Mouse (Mus musculus) forebrain, embryonic 16.5 days (tissue): ENCODE measurements around the gene Kat8. TPM values are rescaled to one million over a fixed set of nuclear protein-coding genes. Genes with fewer than 3 reads are reported as not detected.
"Not testable (repeated sequence)": the region's sequence is repeated elsewhere in the genome, so short reads cannot be mapped to it uniquely, and the experiment has no call there.

ENCODE experiments used
- ATAC-seq: fragments of 200-750 bp; cut with Nextera tagmentation; 2 replicates; pipeline ENCODE4 v1.8.0; 2017; ENCODE audit warnings: mild to moderate bottlenecking, moderate library complexity
- H3K27ac ChIP-seq: fragments of 300-500 bp; sonication (generic); 2 replicates; pipeline ENCODE4 v1.5.1; 2014; ENCODE audit warnings: low read length, control low read depth
- H3K27me3 ChIP-seq: fragments of 300-500 bp; sonication (generic); replicated peaks from 2 replicates; pipeline ENCODE4 v1.6.1; 2014; ENCODE audit warnings: low read length; ENCODE audit not compliant: control insufficient read depth, insufficient read depth
- H3K36me3 ChIP-seq: fragments of 300-500 bp; sonication (generic); 2 replicates; pipeline ENCODE4 v1.6.1; 2014; ENCODE audit not compliant: control insufficient read depth, insufficient read depth
- H3K4me1 ChIP-seq: fragments of 300-500 bp; sonication (generic); replicated peaks from 2 replicates; pipeline ENCODE4 v1.6.1; 2014; ENCODE audit warnings: low read length; ENCODE audit not compliant: control insufficient read depth, insufficient read depth
- H3K4me2 ChIP-seq: fragments of 300-500 bp; sonication (generic); 2 replicates; pipeline ENCODE4 v1.6.1; 2014; ENCODE audit warnings: mild to moderate bottlenecking, low read length, control low read depth
- H3K4me3 ChIP-seq: fragments of 300-500 bp; sonication (generic); replicated peaks from 2 replicates; pipeline ENCODE4 v1.5.1; 2014; ENCODE audit warnings: mild to moderate bottlenecking, low read length, control low read depth
- H3K9ac ChIP-seq: fragments of 300-500 bp; sonication (generic); replicated peaks from 2 replicates; pipeline ENCODE4 v1.6.1; 2014; ENCODE audit warnings: low read depth, low read length, control low read depth
- H3K9me3 ChIP-seq: fragments of 300-500 bp; sonication (generic); 2 replicates; pipeline ENCODE4 v1.6.1; 2016; ENCODE audit warnings: low read length; ENCODE audit not compliant: control insufficient read depth
- WGBS: fragments of 180-500 bp; shearing (Covaris S2); extraction: QIAGEN DNeasy Blood & Tissue Kit; methylation state at CpG from one replicate; pipeline ENCODE4 v1.1.7; 2014; 5-methylcytosine and 5-hydroxymethylcytosine counted together
- polyA plus RNA-seq: library from polyadenylated mRNA; unstranded; fragments of >200 nt; fragmentation: Nextera tagmentation; extraction: Ambion mirVana; gene quantifications from 2 replicates; pipeline ENCODE4 v1.2.1, GENCODE M21; 2015

The Kat8 gene
- polyA plus RNA-seq, 1 experiment from 2014 or later: 53.3 TPM

- no peaks in the 10 kb centered on the region for H3K9me3 ChIP-seq
- no peak overlapping the region for H3K4me2 ChIP-seq
- H3K27ac ChIP-seq: no peak overlapping the region
- H3K4me3 ChIP-seq: no peak overlapping the region
- WGBS: 90% methylated on average over 5 of the region's 5 CpGs
- peaks cover 14% of the 10 kb centered on the region for H3K27me3 ChIP-seq
- H3K4me1 ChIP-seq: peaks cover 18% of the 10 kb centered on the region
- no peak overlapping the region for H3K9ac ChIP-seq
- no peak for ATAC-seq
- H3K36me3 ChIP-seq: no peaks in the 10 kb centered on the region
Observed at GRCm38 (mm10) chr7:127934075-127934474, 21.8 kb downstream of the Kat8 start.

- Histone ChIP-seq H3K27ac (peak overlapping the region; percentile 65), H3K9me3 (no peaks in the 10 kb centered on the region), H3K4me3 (peak overlapping the region; percentile 84), H3K27me3 (peaks cover 5% of the 10 kb centered on the region), H3K4me2 (peak overlapping the region; percentile 90), H3K9ac (peak overlapping the region; percentile 91), H3K36me3 (no peaks in the 10 kb centered on the region), H3K4me1 (peaks cover 14% of the 10 kb centered on the region)
- WGBS: 6% methylated on average over 32 of the region's 32 CpGs
- ATAC-seq: peak; percentile 98
Observed at GRCm38 (mm10) chr7:127935028-127935722, 22.9 kb downstream of the Kat8 start.

- WGBS: under 1% methylated on average over 37 of the region's 38 CpGs
- ATAC-seq: peak; percentile 57
- peak overlapping the region; percentile 65 for H3K27ac ChIP-seq
- peak overlapping the region; percentile 84 for H3K4me3 ChIP-seq
- H3K4me2 ChIP-seq: peak overlapping the region; percentile 90
- peaks cover 14% of the 10 kb centered on the region for H3K4me1 ChIP-seq
- H3K9me3 ChIP-seq: no peaks in the 10 kb centered on the region
- no peaks in the 10 kb centered on the region for H3K36me3 ChIP-seq
- H3K27me3 ChIP-seq: no peaks in the 10 kb centered on the region
- H3K9ac ChIP-seq: peak overlapping the region; percentile 91
Observed at GRCm38 (mm10) chr7:127935748-127936159, 23.4 kb downstream of the Kat8 start.

GRCm38 (mm10) chr7:127936216-127936884, 24.0 kb downstream of the Kat8 start:
- Histone ChIP-seq H3K27ac (no peak overlapping the region), H3K27me3 (no peaks in the 10 kb centered on the region), H3K4me3 (peak overlapping the region; percentile 84), H3K4me2 (peak overlapping the region; percentile 90), H3K36me3 (no peaks in the 10 kb centered on the region), H3K9me3 (no peaks in the 10 kb centered on the region), H3K9ac (peak overlapping the region; percentile 91), H3K4me1 (peaks cover 14% of the 10 kb centered on the region)
- 57% methylated on average over 18 of the region's 18 CpGs for WGBS
- no peak for ATAC-seq

- ATAC-seq, H3K4me3 ChIP-seq, H3K36me3 ChIP-seq, H3K4me2 ChIP-seq, H3K4me1 ChIP-seq, H3K9ac ChIP-seq, H3K27ac ChIP-seq, H3K9me3 ChIP-seq: not testable (repeated sequence)
- WGBS: 60% methylated on average over 2 of the region's 2 CpGs
- H3K27me3 ChIP-seq: peaks cover 11% of the 10 kb centered on the region
Observed at GRCm38 (mm10) chr7:127942097-127942496, 29.8 kb downstream of the Kat8 start.

GRCm38 (mm10) chr7:127944614-127945013, 32.3 kb downstream of the Kat8 start:
- H3K4me2 ChIP-seq: no peak overlapping the region

GRCm38 (mm10) chr7:127946470-127947023, 34.2 kb downstream of the Kat8 start, which contains the start of gene Prss36:
Gene Prss36, minus strand, starts transcription at chr7:127946725.
- Histone ChIP-seq H3K27me3 (peaks cover 11% of the 10 kb centered on the region), H3K9me3 (no peaks in the 10 kb centered on the region)
- WGBS: 73% methylated on average over 6 of the region's 6 CpGs

More at GRCm38 (mm10) chr7:127944614-127945013, 32.3 kb downstream of the Kat8 start:
- Histone ChIP-seq H3K9me3 (no peaks in the 10 kb centered on the region), H3K27me3 (peaks cover 11% of the 10 kb centered on the region), H3K27ac (no peak overlapping the region), H3K9ac (no peak overlapping the region), H3K4me1 (no peaks in the 10 kb centered on the region), H3K4me3 (no peak overlapping the region), H3K36me3 (no peaks in the 10 kb centered on the region)
- WGBS: 12% methylated on average over 23 of the region's 23 CpGs
- no peak for ATAC-seq

GRCm38 (mm10) chr7:127952864-127953581, 40.7 kb downstream of the Kat8 start:
- Histone ChIP-seq H3K36me3 (no peaks in the 10 kb centered on the region), H3K9ac (no peak overlapping the region), H3K27me3 (no peaks in the 10 kb centered on the region), H3K4me3 (no peak overlapping the region), H3K9me3 (no peaks in the 10 kb centered on the region), H3K4me2 (no peak overlapping the region), H3K27ac (no peak overlapping the region), H3K4me1 (no peaks in the 10 kb centered on the region)
- no peak for ATAC-seq
- 45% methylated on average over 13 of the region's 13 CpGs for WGBS

More at GRCm38 (mm10) chr7:127946470-127947023, 34.2 kb downstream of the Kat8 start, which contains the start of gene Prss36:
- Histone ChIP-seq H3K36me3 (no peaks in the 10 kb centered on the region), H3K27ac (no peak within 1 kb of the TSS), H3K9ac (no peak within 1 kb of the TSS), H3K4me3 (no peak within 1 kb of the TSS), H3K4me1 (no peaks in the 10 kb centered on the region), H3K4me2 (no peak within 1 kb of the TSS)
- ATAC-seq: no peak

- Histone ChIP-seq H3K9ac (no peak overlapping the region), H3K36me3 (no peaks in the 10 kb centered on the region), H3K9me3 (no peaks in the 10 kb centered on the region), H3K4me2 (no peak overlapping the region), H3K4me1 (no peaks in the 10 kb centered on the region), H3K27ac (no peak overlapping the region), H3K4me3 (no peak overlapping the region), H3K27me3 (no peaks in the 10 kb centered on the region)
- 55% methylated on average over 5 of the region's 5 CpGs for WGBS
- ATAC-seq: no peak
Observed at GRCm38 (mm10) chr7:127959364-127959763, 47.0 kb downstream of the Kat8 start.
